Mouse (Mus musculus): Measurements from ENCODE around the gene Hspa1a. TPM values are rescaled to one million over a fixed set of nuclear protein-coding genes. Genes with fewer than 3 reads are reported as not detected.
"Not testable (repeated sequence)": the region's sequence is repeated elsewhere in the genome, so short reads cannot be mapped to it uniquely, and the experiment has no call there.

Gene Hspa1a
- polyA plus RNA-seq, 1 experiment from 2014 or later: 1.4 TPM

- Histone ChIP-seq H3K4me1 (ENCODE audit: control insufficient read depth, insufficient read depth, low read length) (no peaks in the 10 kb centered on the region), H3K4me3 (ENCODE audit: low read depth, low read length) (no peak overlapping the region), H3K36me3 (ENCODE audit: control insufficient read depth, insufficient read depth, low read length) (peaks cover 71% of the 10 kb centered on the region), H3K4me2 (ENCODE audit: low read length) (no peak overlapping the region), H3K9ac (ENCODE audit: low read length) (no peak overlapping the region), H3K9me3 (replicated peaks; ENCODE audit: control insufficient read depth, low read length) (no peaks in the 10 kb centered on the region), H3K27ac (ENCODE audit: low read depth, low read length) (no peak overlapping the region), H3K27me3 (replicated peaks; ENCODE audit: control insufficient read depth, insufficient read depth, low read length) (no peaks in the 10 kb centered on the region)
- DNase-seq (ENCODE audit: low spot score) (no peak), ATAC-seq (no peak)
- WGBS: 90% methylated on average over 16 of the region's 16 CpGs
These were observed 43.3 kb upstream of the Hspa1a start for GRCm38 (mm10) chr17:35015296-35015695.

GRCm38 (mm10) chr17:35013221-35013620 is 41.3 kb upstream of the Hspa1a start:
- no peaks in the 10 kb centered on the region for H3K4me1 ChIP-seq (ENCODE audit: control insufficient read depth, insufficient read depth, low read length)
- DNase-seq (ENCODE audit: low spot score) (no peak), ATAC-seq (no peak)
- H3K9me3 ChIP-seq (replicated peaks; ENCODE audit: control insufficient read depth, low read length): no peaks in the 10 kb centered on the region
- WGBS: 87% methylated on average over 6 of the region's 6 CpGs
- no peaks in the 10 kb centered on the region for H3K27me3 ChIP-seq (replicated peaks; ENCODE audit: control insufficient read depth, insufficient read depth, low read length)
- H3K27ac ChIP-seq (ENCODE audit: low read depth, low read length): no peak overlapping the region
- peaks cover 90% of the 10 kb centered on the region for H3K36me3 ChIP-seq (ENCODE audit: control insufficient read depth, insufficient read depth, low read length)
- H3K9ac ChIP-seq (ENCODE audit: low read length): no peak overlapping the region
- H3K4me3 ChIP-seq (ENCODE audit: low read depth, low read length): no peak overlapping the region
- H3K4me2 ChIP-seq (ENCODE audit: low read length): no peak overlapping the region

GRCm38 (mm10) chr17:35012430-35012829 is 40.5 kb upstream of the Hspa1a start:
- Histone ChIP-seq H3K36me3 (ENCODE audit: control insufficient read depth, insufficient read depth, low read length) (peaks cover 97% of the 10 kb centered on the region), H3K9me3 (replicated peaks; ENCODE audit: control insufficient read depth, low read length) (no peaks in the 10 kb centered on the region), H3K9ac (ENCODE audit: low read length) (no peak overlapping the region), H3K4me1 (ENCODE audit: control insufficient read depth, insufficient read depth, low read length) (no peaks in the 10 kb centered on the region), H3K4me3 (ENCODE audit: low read depth, low read length) (no peak overlapping the region), H3K27me3 (replicated peaks; ENCODE audit: control insufficient read depth, insufficient read depth, low read length) (no peaks in the 10 kb centered on the region), H3K27ac (ENCODE audit: low read depth, low read length) (no peak overlapping the region), H3K4me2 (ENCODE audit: low read length) (no peak overlapping the region)
- ATAC-seq (no peak), DNase-seq (ENCODE audit: low spot score) (no peak)
- WGBS: 95% methylated on average over 13 of the region's 13 CpGs

GRCm38 (mm10) chr17:35011440-35011839 is 39.5 kb upstream of the Hspa1a start:
- H3K27ac ChIP-seq (ENCODE audit: low read depth, low read length): no peak overlapping the region
- WGBS: 91% methylated on average over 8 of the region's 8 CpGs
- H3K4me3 ChIP-seq (ENCODE audit: low read depth, low read length): no peak overlapping the region
- no peaks in the 10 kb centered on the region for H3K4me1 ChIP-seq (ENCODE audit: control insufficient read depth, insufficient read depth, low read length)
- H3K27me3 ChIP-seq (replicated peaks; ENCODE audit: control insufficient read depth, insufficient read depth, low read length): no peaks in the 10 kb centered on the region
- no peak overlapping the region for H3K9ac ChIP-seq (ENCODE audit: low read length)
- H3K9me3 ChIP-seq (replicated peaks; ENCODE audit: control insufficient read depth, low read length): no peaks in the 10 kb centered on the region
- ATAC-seq (no peak), DNase-seq (ENCODE audit: low spot score) (no peak)
- H3K36me3 ChIP-seq (ENCODE audit: control insufficient read depth, insufficient read depth, low read length): peaks cover 95% of the 10 kb centered on the region
- H3K4me2 ChIP-seq (ENCODE audit: low read length): no peak overlapping the region

GRCm38 (mm10) chr17:35009586-35009985 is 37.6 kb upstream of the Hspa1a start:
- no peaks in the 10 kb centered on the region for H3K27me3 ChIP-seq (replicated peaks; ENCODE audit: control insufficient read depth, insufficient read depth, low read length)
- no peak overlapping the region for H3K27ac ChIP-seq (ENCODE audit: low read depth, low read length)
- H3K9ac ChIP-seq (ENCODE audit: low read length): no peak overlapping the region
- DNase-seq (ENCODE audit: low spot score) (no peak), ATAC-seq (no peak)
- no peaks in the 10 kb centered on the region for H3K4me1 ChIP-seq (ENCODE audit: control insufficient read depth, insufficient read depth, low read length)
- H3K4me2 ChIP-seq (ENCODE audit: low read length): no peak overlapping the region
- 85% methylated on average over 7 of the region's 7 CpGs for WGBS
- H3K9me3 ChIP-seq (replicated peaks; ENCODE audit: control insufficient read depth, low read length): no peaks in the 10 kb centered on the region
- H3K4me3 ChIP-seq (ENCODE audit: low read depth, low read length): no peak overlapping the region
- peaks cover 93% of the 10 kb centered on the region for H3K36me3 ChIP-seq (ENCODE audit: control insufficient read depth, insufficient read depth, low read length)

DNA sequence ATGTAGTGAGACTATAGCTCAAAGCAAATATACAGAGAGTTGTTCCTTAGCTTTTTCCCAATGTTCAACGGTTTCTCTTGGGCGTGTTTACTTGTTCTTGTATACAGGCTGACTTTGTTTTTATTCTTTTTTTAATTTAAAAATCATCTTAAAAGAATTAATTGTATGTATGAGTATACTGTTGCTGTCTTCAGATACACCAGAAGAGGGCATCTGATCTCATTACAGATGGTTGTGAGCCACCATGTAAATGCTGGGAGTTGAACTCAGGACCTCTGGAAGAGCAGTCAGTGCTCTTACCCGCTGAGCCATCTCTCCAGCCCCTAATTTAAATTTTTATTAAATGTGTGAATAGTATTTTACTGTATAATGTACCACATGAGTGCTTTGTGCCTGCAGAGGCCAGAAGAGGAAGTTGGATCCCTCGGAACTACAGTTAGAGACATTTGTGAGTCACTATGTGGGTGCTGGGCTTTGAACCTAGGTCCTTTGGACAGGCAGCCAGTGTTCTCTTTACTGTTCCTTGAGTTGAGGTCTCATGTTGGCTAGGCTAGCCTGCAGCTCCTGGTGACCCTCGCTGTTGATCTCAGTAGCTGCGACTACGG is 35.5 kb upstream of the Hspa1a start:
- peaks cover 79% of the 10 kb centered on the region for H3K36me3 ChIP-seq (ENCODE audit: control insufficient read depth, insufficient read depth, low read length)
- no peak for DNase-seq (ENCODE audit: low spot score)
- no peak for ATAC-seq
- WGBS: 98% methylated on average over 7 of the region's 7 CpGs
- H3K27ac ChIP-seq (ENCODE audit: low read depth, low read length): no peak overlapping the region
- H3K27me3 ChIP-seq (replicated peaks; ENCODE audit: control insufficient read depth, insufficient read depth, low read length): no peaks in the 10 kb centered on the region
- H3K9me3 ChIP-seq (replicated peaks; ENCODE audit: control insufficient read depth, low read length): no peaks in the 10 kb centered on the region
- peaks cover 3% of the 10 kb centered on the region for H3K4me1 ChIP-seq (ENCODE audit: control insufficient read depth, insufficient read depth, low read length)
- no peak overlapping the region for H3K4me3 ChIP-seq (ENCODE audit: low read depth, low read length)
- H3K4me2 ChIP-seq (ENCODE audit: low read length): no peak overlapping the region
- no peak overlapping the region for H3K9ac ChIP-seq (ENCODE audit: low read length)

GRCm38 (mm10) chr17:35005902-35006301 is 33.9 kb upstream of the Hspa1a start:
- H3K4me2 ChIP-seq (ENCODE audit: low read length); ATAC-seq; H3K27ac ChIP-seq (ENCODE audit: low read depth, low read length); H3K9me3 ChIP-seq (replicated peaks; ENCODE audit: control insufficient read depth, low read length); H3K4me3 ChIP-seq (ENCODE audit: low read depth, low read length); H3K9ac ChIP-seq (ENCODE audit: low read length); H3K4me1 ChIP-seq (ENCODE audit: control insufficient read depth, insufficient read depth, low read length); DNase-seq (ENCODE audit: low spot score); H3K27me3 ChIP-seq (replicated peaks; ENCODE audit: control insufficient read depth, insufficient read depth, low read length): not testable (repeated sequence)
- H3K36me3 ChIP-seq (ENCODE audit: control insufficient read depth, insufficient read depth, low read length): peaks cover 63% of the 10 kb centered on the region
- WGBS: 93% methylated on average over 4 of the region's 5 CpGs

DNA sequence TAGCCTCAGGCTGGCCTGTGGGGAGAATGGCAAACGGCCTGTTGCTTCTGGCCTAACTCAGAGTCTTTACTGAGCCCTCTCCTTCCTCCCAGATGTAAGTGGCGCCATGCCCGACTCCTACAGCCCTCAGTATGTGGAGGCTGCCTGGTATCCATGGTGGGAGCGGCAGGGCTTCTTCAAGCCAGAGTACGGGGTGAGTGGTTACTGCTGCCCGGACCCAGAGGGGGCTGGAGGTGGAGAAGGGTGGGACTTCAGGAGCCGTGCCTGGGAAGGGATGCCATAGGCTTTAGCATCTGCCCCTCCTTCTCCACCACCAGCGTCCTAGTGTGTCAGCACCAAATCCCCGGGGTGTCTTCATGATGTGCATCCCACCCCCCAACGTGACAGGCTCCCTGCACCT is 33.2 kb upstream of the Hspa1a start:
- 93% methylated on average over 10 of the region's 10 CpGs for WGBS
- ATAC-seq: no peak

GRCm38 (mm10) chr17:35004075-35004717 is 32.2 kb upstream of the Hspa1a start:
- no peaks in the 10 kb centered on the region for H3K9me3 ChIP-seq (replicated peaks; ENCODE audit: control insufficient read depth, low read length)
- WGBS: 94% methylated on average over 17 of the region's 17 CpGs
- no peak overlapping the region for H3K4me2 ChIP-seq (ENCODE audit: low read length)
- no peak overlapping the region for H3K4me3 ChIP-seq (ENCODE audit: low read depth, low read length)
- H3K4me1 ChIP-seq (ENCODE audit: control insufficient read depth, insufficient read depth, low read length): peaks cover 12% of the 10 kb centered on the region
- no peak overlapping the region for H3K27ac ChIP-seq (ENCODE audit: low read depth, low read length)
- H3K27me3 ChIP-seq (replicated peaks; ENCODE audit: control insufficient read depth, insufficient read depth, low read length): no peaks in the 10 kb centered on the region
- ATAC-seq (no peak), DNase-seq (ENCODE audit: low spot score) (no peak)
- peaks cover 47% of the 10 kb centered on the region for H3K36me3 ChIP-seq (ENCODE audit: control insufficient read depth, insufficient read depth, low read length)
- H3K9ac ChIP-seq (ENCODE audit: low read length): no peak overlapping the region

More for the DNA sequence above, 33.2 kb upstream of the Hspa1a start:
- no peaks in the 10 kb centered on the region for H3K9me3 ChIP-seq (replicated peaks; ENCODE audit: control insufficient read depth, low read length)
- no peak overlapping the region for H3K4me2 ChIP-seq (ENCODE audit: low read length)
- DNase-seq (ENCODE audit: low spot score): no peak
- no peak overlapping the region for H3K9ac ChIP-seq (ENCODE audit: low read length)
- H3K4me1 ChIP-seq (ENCODE audit: control insufficient read depth, insufficient read depth, low read length): peaks cover 8% of the 10 kb centered on the region
- no peaks in the 10 kb centered on the region for H3K27me3 ChIP-seq (replicated peaks; ENCODE audit: control insufficient read depth, insufficient read depth, low read length)
- H3K36me3 ChIP-seq (ENCODE audit: control insufficient read depth, insufficient read depth, low read length): peaks cover 56% of the 10 kb centered on the region
- no peak overlapping the region for H3K27ac ChIP-seq (ENCODE audit: low read depth, low read length)
- H3K4me3 ChIP-seq (ENCODE audit: low read depth, low read length): no peak overlapping the region
